Mouse (Mus musculus) kidney, embryonic 16.5 days (tissue): Measurements from ENCODE around the gene Peak1. TPM values are rescaled to one million over a fixed set of nuclear protein-coding genes. Genes with fewer than 3 reads are reported as not detected.
A peak's percentile ranks its signal among the peaks of the same experiment; 100 is the strongest.

ENCODE experiments used
- ATAC-seq: fragments of 200-750 bp; cut with Nextera tagmentation; 2 replicates; pipeline ENCODE4 v1.8.0; 2017; ENCODE audit warnings: moderate TSS enrichment; ENCODE audit not compliant: low FRiP score, low TSS enrichment
- H3K27ac ChIP-seq: fragments of 300-500 bp; sonication (generic); 2 replicates; pipeline ENCODE4 v1.5.1; 2014; ENCODE audit warnings: low read length
- H3K27me3 ChIP-seq: fragments of 300-500 bp; sonication (generic); 2 replicates; pipeline ENCODE4 v1.6.1; 2014; ENCODE audit warnings: low read length, control low read depth, mixed read lengths; ENCODE audit not compliant: insufficient read depth
- H3K36me3 ChIP-seq: fragments of 300-500 bp; sonication (generic); 2 replicates; pipeline ENCODE4 v1.6.1; 2014; ENCODE audit warnings: low read length, control low read depth, mixed read lengths; ENCODE audit not compliant: insufficient read depth
- H3K4me1 ChIP-seq: fragments of 300-500 bp; sonication (generic); 2 replicates; pipeline ENCODE4 v1.6.1; 2014; ENCODE audit warnings: low read length, control low read depth, mixed read lengths; ENCODE audit not compliant: insufficient read depth
- H3K4me2 ChIP-seq: fragments of 300-500 bp; sonication (generic); replicated peaks from 2 replicates; pipeline ENCODE4 v1.6.1; 2014; ENCODE audit warnings: low read depth, low read length
- H3K4me3 ChIP-seq: fragments of 300-500 bp; sonication (generic); 2 replicates; pipeline ENCODE4 v1.5.1; 2014; ENCODE audit warnings: mild to moderate bottlenecking, low read length
- H3K9ac ChIP-seq: fragments of 300-500 bp; sonication (generic); replicated peaks from 2 replicates; pipeline ENCODE4 v1.6.1; 2014; ENCODE audit warnings: low read length
- H3K9me3 ChIP-seq: fragments of 300-500 bp; sonication (generic); 2 replicates; pipeline ENCODE4 v1.6.1; 2016; ENCODE audit warnings: low read length, control low read depth
- WGBS: fragments of 180-500 bp; shearing (Covaris S2); extraction: QIAGEN DNeasy Blood & Tissue Kit; methylation state at CpG from one replicate; pipeline ENCODE4 v1.1.7; 2014; 5-methylcytosine and 5-hydroxymethylcytosine counted together
- polyA plus RNA-seq: library from polyadenylated mRNA; unstranded; fragments of >200 nt; fragmentation: Nextera tagmentation; extraction: Ambion mirVana; gene quantifications from 2 replicates; pipeline ENCODE4 v1.2.1, GENCODE M21; 2015

Gene Peak1
- polyA plus RNA-seq, 1 experiment from 2014 or later, result 14.0 TPM

- H3K4me1 ChIP-seq, result peaks cover 6% of the 10 kb centered on the region; the same call in 1 of the 2 replicates
- H3K9ac ChIP-seq, result no peak overlapping the region
- H3K4me3 ChIP-seq, result no peak overlapping the region
- no peak for ATAC-seq
- 57% methylated on average over 1 of the region's 1 CpGs for WGBS
- H3K27me3 ChIP-seq, result no peaks in the 10 kb centered on the region
- H3K27ac ChIP-seq, result no peak overlapping the region
- no peaks in the 10 kb centered on the region for H3K9me3 ChIP-seq
- no peak overlapping the region for H3K4me2 ChIP-seq
- H3K36me3 ChIP-seq, result no peaks in the 10 kb centered on the region
Measured at GRCm38 (mm10) chr9:56217386-56217785, 200.5 kb downstream of the Peak1 start.

- no peak overlapping the region for H3K27ac ChIP-seq
- no peaks in the 10 kb centered on the region for H3K9me3 ChIP-seq
- no peaks in the 10 kb centered on the region for H3K36me3 ChIP-seq
- peaks cover 6% of the 10 kb centered on the region; the same call in 1 of the 2 replicates for H3K4me1 ChIP-seq
- H3K4me2 ChIP-seq, result no peak overlapping the region
- peak; percentile 51; the same call in 1 of the 2 replicates for ATAC-seq
- H3K4me3 ChIP-seq, result no peak overlapping the region
- H3K9ac ChIP-seq, result no peak overlapping the region
- WGBS, result 39% methylated on average over 11 of the region's 11 CpGs
- no peaks in the 10 kb centered on the region for H3K27me3 ChIP-seq
Measured at GRCm38 (mm10) chr9:56213451-56214291, 204.2 kb downstream of the Peak1 start.

- 89% methylated on average over 8 of the region's 8 CpGs for WGBS
- ATAC-seq, result no peak
- H3K9me3 ChIP-seq, result no peaks in the 10 kb centered on the region
- no peak overlapping the region for H3K4me3 ChIP-seq
- peaks cover 4% of the 10 kb centered on the region; the same call in 1 of the 2 replicates for H3K4me1 ChIP-seq
- peaks cover 10% of the 10 kb centered on the region for H3K36me3 ChIP-seq
- H3K9ac ChIP-seq, result no peak overlapping the region
- H3K27me3 ChIP-seq, result no peaks in the 10 kb centered on the region
- H3K27ac ChIP-seq, result no peak overlapping the region
- no peak overlapping the region for H3K4me2 ChIP-seq
Measured at GRCm38 (mm10) chr9:56208817-56209216, 209.1 kb downstream of the Peak1 start.

DNA sequence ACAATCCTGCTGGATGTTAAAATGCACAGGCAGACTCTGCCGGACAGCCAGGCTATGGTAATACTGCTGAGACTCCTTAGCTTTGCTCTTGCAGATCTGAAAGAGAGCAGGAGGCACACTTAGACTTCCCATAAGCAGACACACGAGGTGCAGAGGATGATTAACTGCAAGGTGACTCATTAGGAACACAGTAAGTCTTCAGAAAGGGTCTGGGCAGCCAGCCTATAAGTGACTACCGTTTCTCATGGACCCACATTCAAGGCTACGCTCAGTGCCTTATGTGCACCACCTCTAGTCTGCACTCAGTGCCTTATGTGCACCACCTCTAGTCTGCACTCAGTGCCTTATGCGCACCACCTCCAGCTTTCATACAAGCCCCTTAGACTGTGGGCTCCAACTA is 210.4 kb downstream of the Peak1 start:
- 74% methylated on average over 5 of the region's 5 CpGs for whole genome bisulfite sequencing
- H3K36me3 ChIP-seq, result peaks cover 10% of the 10 kb centered on the region
- H3K4me3 ChIP-seq, result no peak overlapping the region
- no peaks in the 10 kb centered on the region for H3K9me3 ChIP-seq
- ATAC-seq, result no peak
- no peak overlapping the region for H3K27ac ChIP-seq
- no peaks in the 10 kb centered on the region for H3K4me1 ChIP-seq
- no peaks in the 10 kb centered on the region for H3K27me3 ChIP-seq
- H3K9ac ChIP-seq, result no peak overlapping the region
- no peak overlapping the region for H3K4me2 ChIP-seq

GRCm38 (mm10) chr9:56207083-56207482 is 210.8 kb downstream of the Peak1 start:
- ATAC-seq, result no peak

DNA sequence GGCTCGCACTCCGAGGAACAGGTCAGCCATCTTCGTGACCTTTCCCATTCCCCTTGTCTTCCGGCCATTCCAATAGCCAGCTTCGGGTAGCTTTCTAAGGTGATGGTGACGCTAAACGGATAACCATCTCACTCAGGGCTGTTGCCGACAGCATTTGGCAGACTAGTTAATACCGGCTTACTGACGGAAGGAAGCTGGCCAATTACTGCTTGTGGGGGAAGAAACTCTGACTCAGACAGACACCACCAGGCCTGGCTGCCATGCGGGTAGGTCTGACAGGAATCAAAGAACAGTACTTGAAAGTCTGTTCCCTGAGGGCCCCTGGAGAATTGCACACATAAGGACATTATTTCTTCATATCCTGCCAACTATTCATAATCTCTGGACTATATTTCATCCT is 212.5 kb downstream of the Peak1 start:
- no peak for ATAC-seq

More at GRCm38 (mm10) chr9:56207083-56207482, 210.8 kb downstream of the Peak1 start:
- peaks cover 10% of the 10 kb centered on the region for H3K36me3 ChIP-seq
- H3K4me1 ChIP-seq, result no peaks in the 10 kb centered on the region
- no peaks in the 10 kb centered on the region for H3K27me3 ChIP-seq
- H3K27ac ChIP-seq, result no peak overlapping the region
- H3K9me3 ChIP-seq, result no peaks in the 10 kb centered on the region
- 87% methylated on average over 10 of the region's 10 CpGs for WGBS
- no peak overlapping the region for H3K9ac ChIP-seq
- no peak overlapping the region for H3K4me3 ChIP-seq
- H3K4me2 ChIP-seq, result no peak overlapping the region

DNA sequence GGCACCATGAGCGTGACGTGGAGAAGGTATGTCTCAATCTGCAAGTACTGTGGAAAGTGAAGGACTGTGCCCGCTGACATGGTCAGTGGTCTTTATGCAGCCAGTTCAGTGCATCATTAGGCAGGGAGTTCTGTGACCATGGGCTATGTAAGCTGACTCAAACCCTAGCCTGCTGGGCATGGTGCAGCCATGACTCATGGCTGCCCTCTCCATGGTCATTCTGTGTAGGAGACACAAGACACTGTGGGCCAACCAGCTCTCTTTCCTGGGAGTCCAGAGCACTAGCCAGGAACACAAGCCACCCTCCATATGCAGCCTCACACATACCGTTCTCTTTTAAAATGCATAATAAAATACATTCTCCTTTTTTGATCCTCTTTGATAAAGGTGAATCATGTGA is 213.6 kb downstream of the Peak1 start:
- Histone ChIP-seq H3K27me3 (no peaks in the 10 kb centered on the region), H3K27ac (no peak overlapping the region), H3K9ac (no peak overlapping the region), H3K4me3 (no peak overlapping the region), H3K4me2 (no peak overlapping the region), H3K4me1 (peaks cover 15% of the 10 kb centered on the region; the same call in 1 of the 2 replicates), H3K36me3 (peaks cover 10% of the 10 kb centered on the region), H3K9me3 (no peaks in the 10 kb centered on the region)
- ATAC-seq, result no peak
- WGBS, result 88% methylated on average over 4 of the region's 4 CpGs

More for the DNA sequence above, 212.5 kb downstream of the Peak1 start:
- Histone ChIP-seq H3K36me3 (peaks cover 10% of the 10 kb centered on the region), H3K9ac (no peak overlapping the region), H3K9me3 (no peaks in the 10 kb centered on the region), H3K4me3 (no peak overlapping the region), H3K4me1 (peaks cover 10% of the 10 kb centered on the region; the same call in 1 of the 2 replicates), H3K27me3 (no peaks in the 10 kb centered on the region), H3K27ac (no peak overlapping the region), H3K4me2 (no peak overlapping the region)
- WGBS, result 88% methylated on average over 11 of the region's 11 CpGs

DNA sequence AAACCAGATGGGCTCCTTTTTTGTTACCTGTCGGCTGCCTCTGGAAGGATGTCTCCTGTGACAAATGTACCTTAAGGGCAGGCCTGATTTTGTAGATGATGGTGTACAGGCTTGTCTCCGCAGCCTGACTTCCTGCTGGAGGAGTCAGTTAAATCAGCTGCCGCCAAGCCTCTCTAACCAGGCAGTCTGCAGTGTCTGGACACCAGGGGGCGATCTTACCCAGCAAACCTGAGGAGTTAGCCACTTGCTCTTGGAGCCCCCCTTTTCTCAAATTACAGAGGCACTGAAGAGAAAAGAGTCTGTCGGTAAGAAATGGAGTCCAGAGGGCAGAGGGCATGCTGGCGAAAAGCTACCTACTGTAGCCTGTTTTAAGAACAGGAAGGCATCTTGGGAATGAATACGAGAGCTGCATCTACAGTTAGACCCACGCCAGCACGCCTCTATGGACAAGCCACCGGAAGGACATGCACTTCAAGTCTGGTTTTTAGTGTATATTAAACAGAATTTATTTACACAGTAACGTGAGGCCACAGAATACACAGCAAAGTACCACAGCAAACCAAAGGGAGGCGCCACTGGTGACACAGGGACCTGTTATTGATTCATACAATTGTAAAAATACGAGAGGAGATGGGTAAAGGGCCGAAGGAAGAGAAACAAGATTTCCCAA is 217.1 kb downstream of the Peak1 start:
- 22% methylated on average over 14 of the region's 14 CpGs for WGBS
- ATAC-seq, result peak; percentile 88

DNA sequence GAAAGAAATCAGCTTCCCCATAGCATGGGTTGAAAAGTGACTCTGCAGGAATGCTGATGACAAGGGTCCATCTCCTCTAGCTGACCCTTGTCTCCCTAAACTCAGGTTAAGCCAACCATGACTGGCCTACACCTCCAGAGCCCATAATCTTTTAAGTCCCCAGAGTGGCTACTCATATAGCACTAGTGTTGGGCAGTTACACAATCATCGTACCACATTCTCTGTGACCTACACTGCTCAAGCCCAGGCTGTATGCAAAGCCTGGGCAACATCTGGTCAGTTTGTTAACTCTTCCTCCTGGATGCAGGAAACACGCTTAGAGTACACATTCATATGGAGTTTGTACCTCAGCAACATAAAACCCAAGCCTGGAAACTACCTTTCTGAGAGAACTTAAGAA is 217.7 kb downstream of the Peak1 start:
- 52% methylated on average over 2 of the region's 2 CpGs for WGBS
- peak; percentile 58 for ATAC-seq
- H3K27me3 ChIP-seq, result no peaks in the 10 kb centered on the region

More for the DNA sequence above, 217.1 kb downstream of the Peak1 start:
- H3K9me3 ChIP-seq, result no peaks in the 10 kb centered on the region
- no peaks in the 10 kb centered on the region for H3K27me3 ChIP-seq
- no peak overlapping the region for H3K4me3 ChIP-seq
- peaks cover 19% of the 10 kb centered on the region; the same call in 1 of the 2 replicates for H3K4me1 ChIP-seq
- no peak overlapping the region for H3K9ac ChIP-seq
- no peak overlapping the region for H3K27ac ChIP-seq
- peak overlapping the region; percentile 37; the same call in 1 of the 2 replicates for H3K4me2 ChIP-seq
- H3K36me3 ChIP-seq, result peaks cover 3% of the 10 kb centered on the region

More for the DNA sequence above, 217.7 kb downstream of the Peak1 start:
- Histone ChIP-seq H3K9me3 (no peaks in the 10 kb centered on the region), H3K36me3 (no peaks in the 10 kb centered on the region), H3K27ac (no peak overlapping the region), H3K4me3 (no peak overlapping the region), H3K4me1 (peaks cover 19% of the 10 kb centered on the region), H3K9ac (no peak overlapping the region), H3K4me2 (no peak overlapping the region)
